Mouse (Mus musculus): ENCODE data around the gene Sowahc. TPM values are rescaled to one million over a fixed set of nuclear protein-coding genes. Genes with fewer than 3 reads are reported as not detected.

Gene Sowahc
- polyA plus RNA-seq, 1 experiment from 2014 or later, result 15.2 TPM

DNA sequence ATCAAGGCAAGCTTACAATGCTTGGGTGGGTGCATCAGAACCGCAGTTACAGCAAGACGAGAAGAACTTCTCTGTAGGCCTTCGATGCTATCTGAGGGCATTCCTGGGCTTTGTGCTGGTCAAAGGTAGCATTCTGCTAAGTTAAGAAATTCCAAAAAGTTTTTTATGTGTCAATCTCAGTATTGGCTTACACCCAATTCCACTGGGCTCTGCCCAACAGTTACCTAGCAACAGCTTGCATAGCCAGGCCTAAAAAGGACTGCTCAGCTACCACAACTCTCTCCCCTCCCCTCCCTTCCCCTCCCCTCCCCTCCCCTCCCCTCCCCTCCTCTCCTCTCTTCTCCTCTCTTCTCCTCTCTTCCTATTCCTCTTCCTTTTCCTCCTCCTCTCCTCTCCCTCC is 39.9 kb downstream of the Sowahc start:
- ATAC-seq (replicated peaks; ENCODE audit: low FRiP score) (no peak), DNase-seq (ENCODE audit: low spot score) (no peak)
- Histone ChIP-seq H3K27ac (ENCODE audit: low read depth, low read length) (no peak overlapping the region), H3K27me3 (ENCODE audit: control insufficient read depth, insufficient read depth, low read length) (no peaks in the 10 kb centered on the region), H3K4me2 (ENCODE audit: low read depth, low read length, severe bottlenecking) (no peak overlapping the region), H3K9ac (ENCODE audit: low read length) (no peak overlapping the region), H3K4me3 (ENCODE audit: low read depth, low read length) (no peak overlapping the region), H3K9me3 (ENCODE audit: control insufficient read depth, low read length) (no peaks in the 10 kb centered on the region), H3K36me3 (ENCODE audit: control insufficient read depth, insufficient read depth, low read length) (no peaks in the 10 kb centered on the region), H3K4me1 (replicated peaks; ENCODE audit: control insufficient read depth, insufficient read depth, low read length) (no peaks in the 10 kb centered on the region)
- WGBS, result 73% methylated on average over 3 of the region's 3 CpGs

DNA sequence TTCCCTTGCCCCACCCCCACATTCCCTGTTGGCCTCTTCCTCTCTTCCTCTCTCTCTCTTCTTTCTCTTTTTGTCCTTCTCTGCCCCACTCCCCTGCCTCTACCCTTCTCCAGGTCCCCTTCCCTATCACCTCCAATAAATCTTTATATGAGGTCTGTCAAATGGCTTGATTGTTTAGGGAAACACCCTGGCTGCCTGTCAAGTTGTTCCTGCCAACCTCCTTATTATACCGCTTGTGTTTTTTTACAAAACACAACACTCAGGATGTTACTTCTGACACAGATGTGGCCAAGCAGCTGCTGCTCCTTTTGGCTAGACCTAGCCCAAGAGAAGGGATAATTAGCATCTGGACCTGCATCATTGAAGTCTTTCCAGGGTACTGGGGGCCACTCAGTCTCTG is 40.3 kb downstream of the Sowahc start:
- H3K4me3 ChIP-seq (ENCODE audit: low read depth, low read length), result no peak overlapping the region
- ATAC-seq (replicated peaks; ENCODE audit: low FRiP score) (no peak), DNase-seq (ENCODE audit: low spot score) (no peak)
- H3K27ac ChIP-seq (ENCODE audit: low read depth, low read length), result no peak overlapping the region
- WGBS, result 89% methylated on average over 1 of the region's 1 CpGs
- H3K27me3 ChIP-seq (ENCODE audit: control insufficient read depth, insufficient read depth, low read length), result no peaks in the 10 kb centered on the region
- H3K4me2 ChIP-seq (ENCODE audit: low read depth, low read length, severe bottlenecking), result no peak overlapping the region
- H3K9ac ChIP-seq (ENCODE audit: low read length), result no peak overlapping the region
- H3K9me3 ChIP-seq (ENCODE audit: control insufficient read depth, low read length), result no peaks in the 10 kb centered on the region
- H3K4me1 ChIP-seq (replicated peaks; ENCODE audit: control insufficient read depth, insufficient read depth, low read length), result no peaks in the 10 kb centered on the region
- no peaks in the 10 kb centered on the region for H3K36me3 ChIP-seq (ENCODE audit: control insufficient read depth, insufficient read depth, low read length)

DNA sequence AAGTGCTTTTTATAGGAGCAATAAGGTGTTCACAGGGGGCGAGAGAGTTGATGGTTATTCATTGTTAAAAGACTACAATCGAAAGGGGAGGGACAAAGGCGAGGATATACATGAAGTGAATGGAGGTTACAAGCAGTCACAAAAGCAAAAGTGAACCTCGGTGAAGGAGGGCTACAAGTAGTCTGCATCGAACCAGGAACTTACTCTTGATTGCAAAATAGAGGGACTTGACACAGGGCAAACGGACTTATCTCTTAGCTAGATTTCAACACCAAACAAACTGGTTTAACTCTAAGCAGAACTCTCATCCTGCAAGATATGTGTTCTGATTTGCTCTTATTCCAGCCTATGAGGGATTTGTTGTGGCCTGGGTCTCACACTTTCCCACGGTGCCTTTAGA is 41.2 kb downstream of the Sowahc start:
- WGBS, result 75% methylated on average over 7 of the region's 7 CpGs
- no peak overlapping the region for H3K9ac ChIP-seq (ENCODE audit: low read length)
- no peaks in the 10 kb centered on the region for H3K27me3 ChIP-seq (ENCODE audit: control insufficient read depth, insufficient read depth, low read length)
- DNase-seq (ENCODE audit: low spot score) (no peak), ATAC-seq (replicated peaks; ENCODE audit: low FRiP score) (no peak)
- no peaks in the 10 kb centered on the region for H3K36me3 ChIP-seq (ENCODE audit: control insufficient read depth, insufficient read depth, low read length)
- no peak overlapping the region for H3K4me2 ChIP-seq (ENCODE audit: low read depth, low read length, severe bottlenecking)
- no peaks in the 10 kb centered on the region for H3K4me1 ChIP-seq (replicated peaks; ENCODE audit: control insufficient read depth, insufficient read depth, low read length)
- H3K9me3 ChIP-seq (ENCODE audit: control insufficient read depth, low read length), result no peaks in the 10 kb centered on the region
- no peak overlapping the region for H3K4me3 ChIP-seq (ENCODE audit: low read depth, low read length)
- H3K27ac ChIP-seq (ENCODE audit: low read depth, low read length), result no peak overlapping the region

DNA sequence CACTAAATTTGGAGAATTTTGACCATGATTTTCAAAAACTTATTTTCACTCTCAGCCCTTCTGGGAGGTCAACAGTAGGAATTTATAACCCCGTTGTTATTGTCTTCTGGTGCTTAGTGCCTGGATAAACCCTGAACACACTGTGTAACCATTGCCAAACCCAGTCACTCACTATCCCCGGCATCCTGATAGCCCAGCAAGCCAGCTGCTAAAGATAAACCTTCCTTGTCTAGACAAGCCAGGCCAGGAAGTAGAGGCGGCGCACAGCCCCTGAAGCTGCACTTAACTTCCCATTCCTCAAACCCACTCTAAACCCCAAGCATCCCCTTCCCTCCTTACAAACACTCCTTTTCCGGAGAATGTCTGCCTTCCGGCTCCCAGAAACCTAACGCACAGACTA is 43.3 kb downstream of the Sowahc start:
- no peak overlapping the region for H3K4me3 ChIP-seq (ENCODE audit: low read depth, low read length)
- H3K4me2 ChIP-seq (ENCODE audit: low read depth, low read length, severe bottlenecking), result no peak overlapping the region
- H3K4me1 ChIP-seq (replicated peaks; ENCODE audit: control insufficient read depth, insufficient read depth, low read length), result no peaks in the 10 kb centered on the region
- 83% methylated on average over 7 of the region's 7 CpGs for WGBS
- no peaks in the 10 kb centered on the region for H3K27me3 ChIP-seq (ENCODE audit: control insufficient read depth, insufficient read depth, low read length)
- H3K9ac ChIP-seq (ENCODE audit: low read length), result no peak overlapping the region
- H3K9me3 ChIP-seq (ENCODE audit: control insufficient read depth, low read length), result no peaks in the 10 kb centered on the region
- DNase-seq (ENCODE audit: low spot score) (no peak), ATAC-seq (replicated peaks; ENCODE audit: low FRiP score) (no peak)
- no peak overlapping the region for H3K27ac ChIP-seq (ENCODE audit: low read depth, low read length)
- H3K36me3 ChIP-seq (ENCODE audit: control insufficient read depth, insufficient read depth, low read length), result no peaks in the 10 kb centered on the region

DNA sequence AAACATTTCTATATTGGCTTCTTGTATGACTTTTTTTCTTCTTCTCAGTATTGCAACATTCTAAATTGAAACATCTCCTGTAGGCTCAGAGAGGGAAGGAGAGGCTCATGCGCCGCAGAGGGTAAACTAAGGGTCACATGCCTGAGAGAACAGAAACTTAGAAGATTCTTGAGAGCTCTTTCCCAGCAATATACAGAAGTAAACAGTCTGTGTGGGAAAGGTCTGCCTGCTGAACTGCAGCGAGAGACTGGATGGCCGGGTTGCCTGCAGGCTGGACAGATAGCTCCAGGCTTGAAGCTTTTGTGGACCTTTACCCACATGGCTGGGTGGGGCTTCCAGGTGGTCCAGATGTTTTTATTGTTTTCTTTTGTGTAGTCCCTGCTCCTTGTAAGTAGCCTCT is 43.9 kb downstream of the Sowahc start:
- H3K4me1 ChIP-seq (replicated peaks; ENCODE audit: control insufficient read depth, insufficient read depth, low read length), result no peaks in the 10 kb centered on the region
- no peaks in the 10 kb centered on the region for H3K36me3 ChIP-seq (ENCODE audit: control insufficient read depth, insufficient read depth, low read length)
- H3K27ac ChIP-seq (ENCODE audit: low read depth, low read length), result no peak overlapping the region
- no peaks in the 10 kb centered on the region for H3K9me3 ChIP-seq (ENCODE audit: control insufficient read depth, low read length)
- ATAC-seq (replicated peaks; ENCODE audit: low FRiP score) (no peak), DNase-seq (ENCODE audit: low spot score) (no peak)
- H3K4me3 ChIP-seq (ENCODE audit: low read depth, low read length), result no peak overlapping the region
- no peak overlapping the region for H3K9ac ChIP-seq (ENCODE audit: low read length)
- no peak overlapping the region for H3K4me2 ChIP-seq (ENCODE audit: low read depth, low read length, severe bottlenecking)
- no peaks in the 10 kb centered on the region for H3K27me3 ChIP-seq (ENCODE audit: control insufficient read depth, insufficient read depth, low read length)
- 71% methylated on average over 4 of the region's 4 CpGs for WGBS

DNA sequence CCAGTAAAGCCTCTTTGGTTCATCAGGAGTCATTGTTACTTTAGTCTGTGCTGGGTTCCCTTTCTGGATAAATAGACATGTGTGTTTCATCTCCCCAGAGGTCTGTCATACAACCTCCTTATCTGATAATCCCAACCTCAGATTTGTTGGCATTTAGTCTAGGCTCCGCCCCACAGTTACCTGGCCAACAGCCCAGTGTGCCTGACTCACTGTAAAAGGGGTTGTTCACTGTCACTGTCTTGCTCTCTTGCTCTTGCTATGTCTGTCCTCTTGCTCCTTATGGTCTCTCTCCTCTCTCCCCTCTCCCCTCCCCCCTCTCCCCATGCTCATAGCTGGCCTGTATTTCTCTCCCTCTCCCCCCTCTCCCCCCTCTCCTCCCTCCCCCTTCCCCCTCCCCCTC is 44.3 kb downstream of the Sowahc start:
- Histone ChIP-seq H3K36me3 (ENCODE audit: control insufficient read depth, insufficient read depth, low read length) (no peaks in the 10 kb centered on the region), H3K4me3 (ENCODE audit: low read depth, low read length) (no peak overlapping the region), H3K9ac (ENCODE audit: low read length) (no peak overlapping the region), H3K27me3 (ENCODE audit: control insufficient read depth, insufficient read depth, low read length) (no peaks in the 10 kb centered on the region), H3K4me1 (replicated peaks; ENCODE audit: control insufficient read depth, insufficient read depth, low read length) (no peaks in the 10 kb centered on the region), H3K4me2 (ENCODE audit: low read depth, low read length, severe bottlenecking) (no peak overlapping the region), H3K27ac (ENCODE audit: low read depth, low read length) (no peak overlapping the region), H3K9me3 (ENCODE audit: control insufficient read depth, low read length) (no peaks in the 10 kb centered on the region)
- ATAC-seq (replicated peaks; ENCODE audit: low FRiP score) (no peak), DNase-seq (ENCODE audit: low spot score) (no peak)
- WGBS, result 94% methylated on average over 1 of the region's 1 CpGs

DNA sequence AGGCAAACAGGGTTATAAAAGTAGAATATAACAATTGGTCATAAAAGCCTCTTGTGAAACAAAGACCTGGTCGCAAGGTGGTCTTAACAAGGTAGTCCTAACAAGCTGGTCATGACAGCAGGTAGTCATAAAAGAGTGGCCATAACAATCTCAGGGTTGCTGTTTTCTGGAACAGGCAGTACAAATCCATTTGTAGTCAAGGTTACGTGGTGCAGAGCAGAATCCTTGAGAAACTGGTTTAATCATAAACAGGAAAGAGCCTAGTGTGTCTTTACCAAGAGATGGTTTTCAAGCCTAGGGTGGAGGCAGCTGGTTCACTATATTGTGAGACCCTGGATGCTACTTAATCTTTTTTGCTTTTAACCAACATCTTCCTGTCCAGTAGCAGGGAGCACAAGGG is 45.5 kb downstream of the Sowahc start:
- H3K4me1 ChIP-seq (replicated peaks; ENCODE audit: control insufficient read depth, insufficient read depth, low read length), result no peaks in the 10 kb centered on the region
- WGBS, result 89% methylated on average over 2 of the region's 2 CpGs
- H3K4me3 ChIP-seq (ENCODE audit: low read depth, low read length), result no peak overlapping the region
- H3K4me2 ChIP-seq (ENCODE audit: low read depth, low read length, severe bottlenecking), result no peak overlapping the region
- H3K27me3 ChIP-seq (ENCODE audit: control insufficient read depth, insufficient read depth, low read length), result no peaks in the 10 kb centered on the region
- no peak overlapping the region for H3K27ac ChIP-seq (ENCODE audit: low read depth, low read length)
- no peaks in the 10 kb centered on the region for H3K9me3 ChIP-seq (ENCODE audit: control insufficient read depth, low read length)
- H3K9ac ChIP-seq (ENCODE audit: low read length), result no peak overlapping the region
- no peak for ATAC-seq (replicated peaks; ENCODE audit: low FRiP score)
- no peaks in the 10 kb centered on the region for H3K36me3 ChIP-seq (ENCODE audit: control insufficient read depth, insufficient read depth, low read length)
- no peak for DNase-seq (ENCODE audit: low spot score)

DNA sequence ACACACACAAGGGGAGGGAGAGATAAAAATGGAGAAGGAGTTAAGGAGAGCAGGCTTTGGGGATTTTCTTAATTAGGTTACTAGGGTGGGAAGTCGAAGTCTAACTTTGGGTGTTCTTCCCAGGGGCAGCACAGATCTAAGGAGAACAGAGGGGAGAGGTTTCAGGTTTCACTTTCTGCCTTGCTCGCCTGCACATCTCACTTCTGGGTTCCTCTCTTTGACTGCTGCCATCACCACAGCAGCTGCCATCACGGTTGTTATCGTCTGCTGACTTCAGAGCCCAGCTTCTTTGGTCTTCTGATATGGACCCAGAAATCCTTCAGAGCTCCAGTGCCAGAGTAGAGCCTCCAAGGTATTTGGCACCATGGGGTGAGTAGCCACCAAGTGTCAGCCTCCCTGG is 46.4 kb downstream of the Sowahc start:
- Histone ChIP-seq H3K27me3 (ENCODE audit: control insufficient read depth, insufficient read depth, low read length) (no peaks in the 10 kb centered on the region), H3K36me3 (ENCODE audit: control insufficient read depth, insufficient read depth, low read length) (no peaks in the 10 kb centered on the region), H3K4me3 (ENCODE audit: low read depth, low read length) (no peak overlapping the region), H3K9me3 (ENCODE audit: control insufficient read depth, low read length) (no peaks in the 10 kb centered on the region), H3K27ac (ENCODE audit: low read depth, low read length) (no peak overlapping the region), H3K4me1 (replicated peaks; ENCODE audit: control insufficient read depth, insufficient read depth, low read length) (no peaks in the 10 kb centered on the region), H3K4me2 (ENCODE audit: low read depth, low read length, severe bottlenecking) (no peak overlapping the region), H3K9ac (ENCODE audit: low read length) (no peak overlapping the region)
- DNase-seq (ENCODE audit: low spot score) (no peak), ATAC-seq (replicated peaks; ENCODE audit: low FRiP score) (no peak)
- 61% methylated on average over 4 of the region's 4 CpGs for WGBS

DNA sequence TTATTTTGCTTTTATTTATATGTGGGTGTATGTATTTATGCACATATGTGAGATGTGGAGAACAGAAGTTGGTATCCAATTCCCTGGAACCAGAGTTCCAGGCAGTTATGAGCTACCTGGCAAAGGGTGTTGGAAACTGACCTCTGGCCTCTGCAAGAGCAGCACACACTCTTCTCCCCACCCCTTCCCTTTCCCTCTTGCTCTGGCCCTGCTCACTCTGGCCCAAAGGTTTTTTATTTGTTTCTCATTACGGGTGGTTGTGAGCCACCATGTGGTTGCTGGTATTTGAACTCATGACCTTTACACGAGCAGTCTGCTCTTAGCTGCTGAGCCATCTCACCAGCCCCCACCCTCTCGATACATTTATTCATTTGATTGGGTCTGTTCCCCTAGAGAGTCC is 47.0 kb downstream of the Sowahc start:
- Histone ChIP-seq H3K27me3 (ENCODE audit: control insufficient read depth, insufficient read depth, low read length) (no peaks in the 10 kb centered on the region), H3K4me1 (replicated peaks; ENCODE audit: control insufficient read depth, insufficient read depth, low read length) (no peaks in the 10 kb centered on the region), H3K4me3 (ENCODE audit: low read depth, low read length) (no peak overlapping the region), H3K9ac (ENCODE audit: low read length) (no peak overlapping the region), H3K36me3 (ENCODE audit: control insufficient read depth, insufficient read depth, low read length) (no peaks in the 10 kb centered on the region), H3K27ac (ENCODE audit: low read depth, low read length) (no peak overlapping the region), H3K9me3 (ENCODE audit: control insufficient read depth, low read length) (no peaks in the 10 kb centered on the region), H3K4me2 (ENCODE audit: low read depth, low read length, severe bottlenecking) (no peak overlapping the region)
- DNase-seq (ENCODE audit: low spot score) (no peak), ATAC-seq (replicated peaks; ENCODE audit: low FRiP score) (no peak)
- WGBS, result 58% methylated on average over 3 of the region's 3 CpGs

All from forebrain, embryonic 11.5 days (tissue).